ENCODE assay signal across 8 mouse cellular contexts in the genomic region with DNA sequence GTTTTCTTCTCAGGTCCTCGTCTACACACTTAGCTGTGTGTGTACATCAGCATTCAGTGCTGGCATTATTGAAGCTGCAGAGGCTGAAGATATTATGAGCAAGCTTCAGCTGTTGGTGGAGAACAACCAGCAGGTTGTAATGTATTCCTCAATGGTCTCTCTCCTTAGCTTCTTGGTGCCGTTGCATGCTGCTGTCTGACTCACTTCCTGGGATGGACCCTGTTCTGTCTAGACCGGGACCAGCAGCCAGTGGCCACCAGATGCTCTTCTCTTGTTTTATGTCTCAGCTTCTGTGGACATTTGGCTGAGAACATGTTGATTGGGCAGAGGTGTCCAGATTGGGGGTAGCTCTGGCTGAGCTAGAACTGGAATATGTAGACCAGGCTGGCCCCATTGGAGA.
"Had no signal": no experiment of that assay in that cellular context is flagged by ENCODE, and none has a peak within 500 bp of the region (broad histone marks: within the 10 kb centered on the region; RNA-seq: fewer than 3 reads in every experiment).

No protein-coding gene starts in this region.

- DNase-seq: left cerebral cortex, postnatal 4 days; liver; liver, embryonic 13.5 days; liver, postnatal 0 days; lung, adult 18-20 months; lung, adult 2 months; lung, postnatal 14 days; midbrain, embryonic 14.5 days had no signal
